Mouse (Mus musculus) CH12.LX (cell line): Measurements from ENCODE around the gene Sorcs3. TPM values are rescaled to one million over a fixed set of nuclear protein-coding genes. Genes with fewer than 3 reads are reported as not detected.

ENCODE experiments used
- DNase-seq: peaks from one replicate; pipeline ENCODE4 v3.0.0-alpha.2; 2013; ENCODE audit errors: extremely low read depth
- H3K27ac ChIP-seq: 2 replicates; pipeline ENCODE4 v1.5.1; 2012; ENCODE audit warnings: low read depth, mild to moderate bottlenecking, control low read depth, moderate library complexity; ENCODE audit not compliant: insufficient read depth
- H3K27me3 ChIP-seq: replicated peaks from 2 replicates; pipeline ENCODE3; 2012; ENCODE audit warnings: inconsistent platforms
- H3K36me3 ChIP-seq, 2 experiments: replicated peaks in 1 of 2; 2 replicates each; pipeline versions ENCODE3 to v1.6.1; 2012; ENCODE audit warnings: inconsistent platforms in 1 of 2, low read length in 1 of 2, mild to moderate bottlenecking in 1 of 2, mixed read lengths in 1 of 2, moderate library complexity in 1 of 2; ENCODE audit not compliant: control insufficient read depth in 1 of 2, insufficient read depth in 1 of 2
- H3K4me1 ChIP-seq, 2 experiments: 2 replicates each; pipeline ENCODE4 v1.6.1; 2012; ENCODE audit warnings: inconsistent platforms in 1 of 2, moderate library complexity in 1 of 2; ENCODE audit not compliant: insufficient read depth in 2 of 2, control insufficient read depth in 1 of 2
- H3K4me2 ChIP-seq: 2 replicates; pipeline ENCODE4 v1.6.1; 2012; ENCODE audit warnings: low read depth, mild to moderate bottlenecking, control low read depth; ENCODE audit not compliant: poor library complexity, insufficient read depth, severe bottlenecking
- H3K4me3 ChIP-seq, 3 experiments: fragments of 150-350 bp in 1 of 3; sonication (generic) in 1 of 3; replicated peaks in 1 of 3; 2 replicates each; pipeline versions ENCODE3 to v1.5.1; 2011 to 2012; ENCODE audit warnings: low read depth in 2 of 3, low read length in 2 of 3, mild to moderate bottlenecking in 2 of 3, moderate library complexity in 2 of 3, control low read depth in 1 of 3, improper control_type of control experiment in 1 of 3, inconsistent platforms in 1 of 3, mixed read lengths in 1 of 3; ENCODE audit not compliant: poor library complexity in 1 of 3
- H3K79me2 ChIP-seq: replicated peaks from 2 replicates; pipeline ENCODE4 v1.6.1; 2012; ENCODE audit warnings: mild to moderate bottlenecking, moderate library complexity; ENCODE audit not compliant: control insufficient read depth, poor library complexity, insufficient read depth, severe bottlenecking; ENCODE audit errors: extremely low read depth
- H3K9ac ChIP-seq: 2 replicates; pipeline ENCODE4 v1.6.1; 2012; ENCODE audit warnings: low read depth, mild to moderate bottlenecking, control low read depth, moderate library complexity; ENCODE audit not compliant: insufficient read depth
- H3K9me3 ChIP-seq: replicated peaks from 2 replicates; pipeline ENCODE3; 2012; ENCODE audit warnings: low read length, inconsistent platforms, mixed read lengths
- CTCF ChIP-seq, 2 experiments: IDR thresholded peaks in 1 of 2; conservative IDR thresholded peaks in 1 of 2; 2 replicates each; pipeline ENCODE4 v1.5.1; 2011 to 2012; ENCODE audit warnings: low read depth in 2 of 2, low read length in 2 of 2, improper control_type of control experiment in 1 of 2, inconsistent platforms in 1 of 2, mild to moderate bottlenecking in 1 of 2, moderate library complexity in 1 of 2
- E2F4 ChIP-seq: IDR thresholded peaks from 2 replicates; pipeline ENCODE4 v1.6.1; 2011; ENCODE audit warnings: low read depth, low read length, improper control_type of control experiment; ENCODE audit not compliant: insufficient replicate concordance
- EP300 ChIP-seq: IDR thresholded peaks from 2 replicates; pipeline ENCODE4 v1.6.1; 2011; ENCODE audit warnings: low read length, improper control_type of control experiment
- ETS1 ChIP-seq: conservative IDR thresholded peaks from 2 replicates; pipeline ENCODE4 v1.6.1; 2012; ENCODE audit warnings: low read depth, mild to moderate bottlenecking, inconsistent platforms, low read length, improper control_type of control experiment, moderate library complexity
- GABPA ChIP-seq: IDR thresholded peaks from 2 replicates; pipeline ENCODE4 v1.6.1; 2012; ENCODE audit warnings: low read depth, low read length, improper control_type of control experiment, inconsistent platforms; ENCODE audit not compliant: insufficient replicate concordance
- JUND ChIP-seq: conservative IDR thresholded peaks from 2 replicates; pipeline ENCODE4 v1.6.1; 2011; ENCODE audit warnings: low read depth, low read length, improper control_type of control experiment
- KAT2A ChIP-seq: IDR thresholded peaks from 2 replicates; pipeline ENCODE4 v1.6.1; 2012; ENCODE audit warnings: low read length, improper control_type of control experiment, inconsistent platforms; ENCODE audit not compliant: insufficient replicate concordance
- MAFK ChIP-seq: IDR thresholded peaks from 2 replicates; pipeline ENCODE4 v1.6.1; 2011; ENCODE audit warnings: low read length, improper control_type of control experiment; ENCODE audit not compliant: insufficient replicate concordance
- MAX ChIP-seq: IDR thresholded peaks from 2 replicates; pipeline ENCODE4 v1.6.1; 2011; ENCODE audit warnings: low read length, improper control_type of control experiment
- MEF2A ChIP-seq: IDR thresholded peaks from 2 replicates; pipeline ENCODE4 v1.6.1; 2014; ENCODE audit warnings: low read depth, mild to moderate bottlenecking, inconsistent platforms, low read length, improper control_type of control experiment, borderline replicate concordance
- MXI1 ChIP-seq: IDR thresholded peaks from 2 replicates; pipeline ENCODE4 v1.6.1; 2011; ENCODE audit warnings: mild to moderate bottlenecking, low read depth, low read length, improper control_type of control experiment
- MYC ChIP-seq: IDR thresholded peaks from 2 replicates; pipeline ENCODE4 v1.6.1; 2011; ENCODE audit warnings: low read depth, mild to moderate bottlenecking, improper control_type of control experiment, low read length
- NELFE ChIP-seq: IDR thresholded peaks from 2 replicates; pipeline ENCODE4 v1.6.1; 2011; ENCODE audit warnings: low read depth, low read length, improper control_type of control experiment
- PAX5 ChIP-seq: IDR thresholded peaks from 2 replicates; pipeline ENCODE4 v1.6.1; 2012; ENCODE audit warnings: low read length, inconsistent platforms, mixed read lengths
- POLR2AphosphoS2 ChIP-seq: IDR thresholded peaks from 2 replicates; pipeline ENCODE4 v1.6.1; 2011; ENCODE audit warnings: low read depth, low read length, improper control_type of control experiment
- RAD21 ChIP-seq: IDR thresholded peaks from 2 replicates; pipeline ENCODE4 v1.6.1; 2011; ENCODE audit warnings: low read depth, mild to moderate bottlenecking, low read length, improper control_type of control experiment, moderate library complexity
- SIN3A ChIP-seq: IDR thresholded peaks from 2 replicates; pipeline ENCODE4 v1.6.1; 2012; ENCODE audit warnings: low read length, improper control_type of control experiment, inconsistent platforms
- SMC3 ChIP-seq: IDR thresholded peaks from 2 replicates; pipeline ENCODE4 v1.6.1; 2011; ENCODE audit warnings: low read depth, low read length, improper control_type of control experiment
- TBP ChIP-seq: conservative IDR thresholded peaks from 2 replicates; pipeline ENCODE4 v1.6.1; 2011; ENCODE audit warnings: low read depth, low read length, improper control_type of control experiment
- UBTF ChIP-seq: IDR thresholded peaks from 2 replicates; pipeline ENCODE4 v1.6.1; 2012; ENCODE audit warnings: low read depth, mild to moderate bottlenecking, inconsistent platforms, low read length, improper control_type of control experiment, moderate library complexity
- USF1 ChIP-seq: IDR thresholded peaks from 2 replicates; pipeline ENCODE4 v1.6.1; 2014; ENCODE audit warnings: low read depth, mild to moderate bottlenecking, inconsistent platforms, low read length, improper control_type of control experiment
- ZC3H11A ChIP-seq: IDR thresholded peaks from 2 replicates; pipeline ENCODE4 v1.6.1; 2012; ENCODE audit warnings: low read depth, mild to moderate bottlenecking, inconsistent platforms, low read length, improper control_type of control experiment
- ZKSCAN1 ChIP-seq: IDR thresholded peaks from 2 replicates; pipeline ENCODE4 v1.6.1; 2012; ENCODE audit warnings: low read depth, inconsistent platforms, low read length, improper control_type of control experiment, borderline replicate concordance
- ZMIZ1 ChIP-seq: IDR thresholded peaks from 2 replicates; pipeline ENCODE4 v1.6.1; 2012; ENCODE audit warnings: low read depth, mild to moderate bottlenecking, inconsistent platforms, low read length, improper control_type of control experiment
- dilution Hi-C: fragments of 300-500 bp; cut with MboI; formaldehyde crosslinking; loops from 2 replicates; pipeline ENCODE4 v1.14.3; 2020; ENCODE audit warnings: low sequenced_read_pairs; ENCODE audit not compliant: extremely low pct_unique_long_range_greater_than_20kb, extremely low pct_ligation_motif_present
- in situ Hi-C: fragments of 300-500 bp; cut with MboI; formaldehyde crosslinking; loops from 3 replicates; pipeline ENCODE4 v1.14.3; 2019; ENCODE audit warnings: low sequenced_read_pairs, low pct_ligation_motif_present, low pct_unique_long_range_greater_than_20kb, mixed read lengths
- polyA plus RNA-seq: library from polyadenylated mRNA; unstranded; fragments of >175 nt; gene quantifications from 2 replicates; pipeline ENCODE4 v1.2.1, GENCODE M21; 2012; ENCODE audit warnings: low read depth; ENCODE audit not compliant: insufficient read length
- total RNA-seq, 2 experiments: library from RNA; depleted of rRNA; stranded (reverse); fragments of 300-350 nt in 1 of 2; fragments of >200 nt in 1 of 2; gene quantifications; 2 replicates each; pipeline ENCODE4 v1.2.3; 2012 to 2014

Sorcs3 gene
- total and polyA plus RNA-seq, 3 experiments, result not detected

DNA sequence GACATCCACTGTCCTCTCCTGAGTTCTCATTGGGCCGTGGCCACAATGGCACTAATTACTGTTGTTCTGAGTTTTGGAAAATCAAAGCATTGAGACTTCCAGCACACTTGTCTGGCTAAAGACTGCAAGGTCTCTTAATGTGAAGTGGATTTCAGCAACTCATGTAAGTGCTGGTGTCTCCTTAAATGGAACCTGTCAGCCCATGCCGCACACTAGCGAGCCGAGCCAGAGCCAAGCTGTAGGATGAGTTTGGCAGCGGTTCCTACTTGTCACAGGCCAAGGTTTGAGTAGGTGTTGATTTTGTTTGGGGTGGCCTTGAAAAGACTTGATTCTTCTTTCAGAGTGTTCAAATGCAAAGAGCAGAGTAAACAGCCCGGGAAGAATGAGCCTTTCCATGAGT is 445.8 kb downstream of the Sorcs3 start:
- TF ChIP-seq KAT2A, result no peak
- TF ChIP-seq MYC, result no peak
- no peak for TF ChIP-seq POLR2AphosphoS2
- no peak for TF ChIP-seq MAX
- no peak for TF ChIP-seq ZKSCAN1
- no peak for TF ChIP-seq MAFK
- no peak for TF ChIP-seq SIN3A
- in situ Hi-C loops (no loop called here), dilution Hi-C loops (no loop called here)
- no peaks in the 10 kb centered on the region for H3K4me1 ChIP-seq
- H3K27me3 ChIP-seq, result no peaks in the 10 kb centered on the region
- H3K4me2 ChIP-seq, result no peak overlapping the region
- no peaks in the 10 kb centered on the region for H3K79me2 ChIP-seq
- H3K27ac ChIP-seq, result no peak overlapping the region
- H3K9ac ChIP-seq, result no peak overlapping the region
- no peak overlapping the region for H3K4me3 ChIP-seq
- no peaks in the 10 kb centered on the region for H3K36me3 ChIP-seq
- no peak for DNase-seq
- peaks cover 61% of the 10 kb centered on the region for H3K9me3 ChIP-seq

DNA sequence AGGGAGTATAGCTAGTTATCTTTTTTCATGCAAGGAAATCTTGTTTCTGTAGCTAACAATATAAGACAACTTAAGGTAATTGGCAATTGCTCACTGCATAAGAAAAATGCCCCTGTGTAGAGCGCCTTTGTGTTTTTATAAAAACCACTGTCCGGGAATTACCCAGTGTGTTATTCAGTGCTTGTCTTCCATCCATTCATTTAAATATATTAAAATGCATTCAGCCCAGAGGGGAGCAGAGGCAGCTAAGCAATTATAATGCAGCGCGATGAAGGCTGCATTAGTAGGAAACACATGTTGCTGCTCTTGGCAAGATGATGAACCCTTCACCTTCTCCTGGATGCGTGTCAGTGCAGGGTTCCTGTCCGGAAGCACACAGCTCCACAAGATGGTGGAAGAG is 454.4 kb downstream of the Sorcs3 start:
- TF ChIP-seq TBP, result no peak
- TF ChIP-seq ZC3H11A, result no peak
- TF ChIP-seq MXI1, result no peak
- no peak for TF ChIP-seq GABPA
- no peak for TF ChIP-seq RAD21
- TF ChIP-seq NELFE, result no peak
- TF ChIP-seq USF1, result no peak
- TF ChIP-seq ZKSCAN1, result no peak
- no peak for TF ChIP-seq CTCF (conservative IDR thresholded peaks at IDR 0.05 in 1 of 2, IDR thresholded peaks at IDR 0.05 in 1 of 2; ENCODE audit: low read depth in 2 of 2, low read length in 2 of 2)
- no peak for TF ChIP-seq E2F4
- TF ChIP-seq EP300, result no peak
- TF ChIP-seq MYC, result no peak
- TF ChIP-seq JUND, result no peak
- TF ChIP-seq PAX5, result no peak
- TF ChIP-seq KAT2A, result no peak
- TF ChIP-seq ETS1, result no peak
- TF ChIP-seq UBTF, result no peak
- no peak for TF ChIP-seq SMC3
- no peak for TF ChIP-seq MEF2A
- TF ChIP-seq ZMIZ1, result no peak
- Histone ChIP-seq H3K27ac (no peak overlapping the region), H3K9ac (no peak overlapping the region), H3K27me3 (no peaks in the 10 kb centered on the region), H3K79me2 (no peaks in the 10 kb centered on the region), H3K36me3 (no peaks in the 10 kb centered on the region), H3K4me2 (no peak overlapping the region), H3K4me3 (no peak overlapping the region), H3K9me3 (peaks cover 55% of the 10 kb centered on the region), H3K4me1 (no peaks in the 10 kb centered on the region)
- dilution Hi-C loops, result no loop called here
- DNase-seq, result no peak
- in situ Hi-C loops, result no loop called here
